ENCODE assay signal across 27 mouse cellular contexts in genomic region chr10:77645571-77645970, GRCm38 (mm10). TPM values are rescaled to one million over a fixed set of nuclear protein-coding genes. Genes with fewer than 3 reads are reported as not detected.
"Had no signal": no experiment of that assay in that cellular context is flagged by ENCODE, and none has a peak within 500 bp of the region (broad histone marks: within the 10 kb centered on the region; RNA-seq: fewer than 3 reads in every experiment).

No protein-coding gene starts in this region.

- H3K4me3 ChIP-seq: liver, embryonic 15.5 days; lung, embryonic 15.5 days; megakaryocyte, embryonic 14.5 days; midbrain, embryonic 13.5 days; midbrain, embryonic 15.5 days; neural tube, embryonic 12.5 days; stomach, embryonic 15.5 days had no signal

- H3K27ac ChIP-seq: liver, embryonic 15.5 days; lung, embryonic 15.5 days; macrophage; midbrain, embryonic 13.5 days; midbrain, embryonic 15.5 days; neural tube, embryonic 12.5 days; stomach, embryonic 15.5 days; stomach, postnatal 0 days had no signal

- H3K4me1 ChIP-seq: liver, embryonic 15.5 days; midbrain, embryonic 13.5 days; midbrain, embryonic 15.5 days; neural tube, embryonic 12.5 days; stomach, embryonic 15.5 days had no signal

- ATAC-seq: liver, postnatal 0 days; lung, postnatal 0 days; midbrain, embryonic 13.5 days; midbrain, embryonic 15.5 days had no signal

- H3K9me3 ChIP-seq: liver, embryonic 15.5 days; lung, embryonic 15.5 days; megakaryocyte, embryonic 14.5 days; midbrain, embryonic 13.5 days; midbrain, embryonic 15.5 days; neural tube, embryonic 12.5 days; stomach, embryonic 15.5 days had no signal

- DNase-seq: liver, postnatal 0 days; lung, adult 2 months; lung, postnatal 14 days; lung, postnatal 36 days; right cerebral cortex, postnatal 25 days; right cerebral cortex, postnatal 4 days; spleen, adult 18-20 months; thymus, adult 2 months; thymus, postnatal 25 days; thymus, postnatal 4 days had no signal

- H3K4me2 ChIP-seq: liver, embryonic 15.5 days; lung, embryonic 15.5 days; midbrain, embryonic 11.5 days; midbrain, embryonic 13.5 days; midbrain, embryonic 15.5 days; neural tube, embryonic 12.5 days; stomach, embryonic 15.5 days had no signal

- H3K27me3 ChIP-seq: liver, embryonic 15.5 days; lung, embryonic 15.5 days; midbrain, embryonic 13.5 days; midbrain, embryonic 15.5 days; neural tube, embryonic 12.5 days; stomach, embryonic 15.5 days had no signal

- H3K9ac ChIP-seq: liver, embryonic 15.5 days; liver, postnatal 0 days; lung, embryonic 15.5 days; midbrain, embryonic 13.5 days; midbrain, embryonic 15.5 days; neural tube, embryonic 12.5 days; stomach, embryonic 15.5 days had no signal

RNA-seq across cellular contexts. Expression of gene Gm49325, which starts 39.6 kb away (rescaled TPM):
- total RNA-seq: midbrain, postnatal 0 days; neutrophil, adult 5-6 weeks had no signal
- polyA plus RNA-seq: lung, adult 2 months; midbrain, embryonic 11.5 days; midbrain, embryonic 15.5 days; small intestine, adult 2 months; testis, adult 2 months; thymus, adult 2 months had no signal

RNA-seq across cellular contexts. Expression of gene Tspear, which starts 40.8 kb away (rescaled TPM):
- total RNA-seq: monocyte, adult 5-6 weeks; neutrophil, adult 5-6 weeks had no signal
- polyA plus RNA-seq: liver, embryonic 15.5 days; macrophage had no signal

RNA-seq across cellular contexts. Expression of gene Gm19402, which starts 45.0 kb away (rescaled TPM):
- total RNA-seq: midbrain, postnatal 0 days; monocyte, adult 5-6 weeks; neutrophil, adult 5-6 weeks had no signal
- polyA plus RNA-seq: liver, embryonic 15.5 days; liver, postnatal 0 days; lung, adult 2 months; lung, embryonic 15.5 days; lung, postnatal 0 days; macrophage; midbrain, embryonic 11.5 days; midbrain, embryonic 13.5 days; midbrain, embryonic 15.5 days; midbrain, postnatal 0 days; neural tube, embryonic 12.5 days; neural tube, embryonic 14.5 days; small intestine, adult 2 months; stomach, embryonic 15.5 days; stomach, postnatal 0 days; testis, adult 2 months; thymus, adult 2 months had no signal
